Mouse (Mus musculus) adrenal gland, postnatal 10 days (tissue): ENCODE measurements around the gene Tmem62. TPM values are rescaled to one million over a fixed set of nuclear protein-coding genes. Genes with fewer than 3 reads are reported as not detected.
"Not testable (repeated sequence)": the region's sequence is repeated elsewhere in the genome, so short reads cannot be mapped to it uniquely, and the experiment has no call there.

Experiments used
- DNase-seq: peaks from one replicate; pipeline ENCODE4 v3.0.0; 2021; ENCODE audit warnings: mixed read lengths
- long read RNA-seq, 2 experiments: library from polyadenylated mRNA; stranded (forward); transcript quantifications; one replicate each; pipeline ENCODE4 v2.0.0; 2021
- total RNA-seq, 2 experiments: library from RNA; stranded (reverse); gene quantifications; 2 replicates each; pipeline ENCODE4 v1.2.3; 2021

The Tmem62 gene
- 1 to 10 TPM; 5.0 to 8.5 TPM for total RNA-seq
- long read RNA-seq, experiment 1, transcript Tmem62-201 (14 exons, 2,921 nt): major isoform, 7 of 10 reads
- long read RNA-seq, experiment 1, partial matches to known transcripts: 1 of 10 reads
- long read RNA-seq, experiment 1, other reads (novel, unspliced or antisense): 2 of 10 reads
- long read RNA-seq, experiment 2, transcript Tmem62-201 (14 exons, 2,921 nt): major isoform, 6 of 10 reads
- long read RNA-seq, experiment 2, partial matches to known transcripts: 0 of 10 reads
- long read RNA-seq, experiment 2, other reads (novel, unspliced or antisense): 3 of 10 reads

DNA sequence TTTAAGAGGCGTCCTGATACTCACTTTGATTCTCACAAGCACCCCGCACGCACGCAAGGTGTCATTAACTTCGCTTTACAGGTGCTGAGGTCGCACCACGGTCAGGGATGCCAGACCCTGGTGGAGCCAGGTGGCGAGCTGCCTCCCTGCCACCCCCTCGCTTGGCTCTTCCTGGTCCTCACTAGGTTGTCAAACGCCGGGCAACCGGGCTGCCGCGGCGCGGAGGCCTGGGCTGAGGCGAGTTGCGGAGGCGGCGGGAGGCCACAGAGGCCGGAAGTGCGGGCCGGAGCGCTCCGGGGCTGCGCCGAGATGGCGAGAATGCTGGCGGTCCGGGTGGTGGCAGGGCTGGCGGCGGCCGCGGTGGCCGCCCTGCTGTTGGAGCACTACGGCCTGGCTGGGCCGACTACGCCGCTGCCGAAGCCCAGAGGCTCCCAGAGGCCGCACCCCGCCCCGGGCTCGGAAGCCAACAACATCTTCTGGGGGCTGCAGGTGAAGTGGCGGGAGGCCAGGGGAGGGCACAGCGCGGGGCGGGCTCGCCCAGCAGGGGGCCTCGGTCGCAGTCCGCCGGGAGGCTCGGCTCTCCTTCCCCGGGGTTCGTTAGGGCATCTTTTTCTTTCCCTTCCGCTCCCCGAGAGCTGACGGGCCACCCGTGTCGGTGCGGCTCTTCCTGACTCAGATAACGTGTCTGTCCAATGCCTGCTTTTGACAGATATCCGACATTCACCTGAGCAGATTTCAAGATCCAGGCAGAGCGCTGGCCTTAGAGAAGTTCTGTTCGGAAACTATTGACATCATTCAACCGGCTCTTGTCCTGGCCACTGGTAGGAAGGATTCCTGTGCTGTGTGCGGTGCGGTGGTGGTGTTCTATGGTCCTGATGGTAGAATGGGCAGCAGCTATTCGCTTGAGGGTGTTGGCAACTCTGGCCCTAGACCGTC lies at the start of gene Tmem62:
Gene Tmem62 (plus strand): TSS at position 28 of the 936 bp plus-strand sequence.
- peak; percentile 80 for DNase-seq

DNA sequence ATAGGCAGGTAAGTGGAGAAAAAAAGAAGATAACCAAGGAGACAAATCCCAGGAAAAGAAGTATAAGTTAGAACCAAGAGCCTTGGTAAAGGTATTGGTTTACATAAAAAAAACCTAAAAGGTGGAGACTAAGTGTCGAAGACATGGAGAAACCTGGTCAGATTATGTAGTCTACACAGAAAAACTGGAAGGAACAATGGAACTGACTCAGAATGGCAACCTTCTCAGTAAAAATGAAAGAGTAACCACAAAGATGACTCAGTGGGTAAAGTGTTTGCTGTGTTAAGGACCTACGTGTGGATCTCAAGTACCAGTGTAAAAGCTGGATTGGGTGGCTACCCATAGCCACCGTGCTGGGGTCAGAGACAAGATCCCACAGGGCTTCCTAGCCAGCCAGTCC lies 43.8 kb upstream of the Tmem62 start:
- DNase-seq: no peak

- DNase-seq: no peak
Measured at GRCm38 (mm10) chr2:120951208-120951607, 25.6 kb upstream of the Tmem62 start.

DNA sequence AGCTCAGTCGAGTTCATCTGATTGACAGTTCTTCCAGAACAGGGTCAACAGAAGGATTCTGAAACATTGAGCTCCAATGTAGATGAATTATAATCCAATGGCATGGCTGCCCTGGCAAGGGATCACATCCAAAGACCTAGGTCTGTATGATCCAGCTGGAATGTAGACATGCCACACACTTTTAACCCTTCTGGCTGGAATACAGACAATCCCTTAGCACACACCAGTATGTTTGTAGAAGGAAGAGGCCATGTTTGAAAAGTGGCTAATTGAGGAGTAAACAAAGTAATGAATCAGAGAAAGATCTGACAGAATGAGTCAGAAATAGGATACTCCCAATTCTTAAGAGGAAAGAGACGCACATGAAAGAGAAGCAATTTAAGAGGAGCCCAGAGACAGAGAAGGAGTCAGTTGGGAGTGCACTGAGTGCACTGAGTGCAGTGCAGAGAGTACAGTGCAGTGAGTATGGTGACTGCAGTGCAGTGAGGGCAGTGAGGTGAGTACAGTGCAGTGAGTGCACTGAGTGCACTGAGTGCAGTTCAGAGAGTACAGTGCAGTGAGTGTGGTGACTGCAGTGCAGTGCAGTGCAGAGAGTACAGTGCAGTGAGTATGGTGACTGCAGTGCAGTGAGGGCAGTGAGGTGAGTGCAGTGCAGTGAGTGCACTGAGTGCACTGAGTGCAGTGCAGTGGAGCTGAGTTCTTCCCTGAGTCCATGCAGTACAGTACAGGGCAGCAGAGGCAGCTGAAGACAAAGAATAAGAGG lies 24.5 kb upstream of the Tmem62 start:
- no peak for DNase-seq

- no peak for DNase-seq
Measured at GRCm38 (mm10) chr2:120959363-120959762, 17.5 kb upstream of the Tmem62 start.

DNA sequence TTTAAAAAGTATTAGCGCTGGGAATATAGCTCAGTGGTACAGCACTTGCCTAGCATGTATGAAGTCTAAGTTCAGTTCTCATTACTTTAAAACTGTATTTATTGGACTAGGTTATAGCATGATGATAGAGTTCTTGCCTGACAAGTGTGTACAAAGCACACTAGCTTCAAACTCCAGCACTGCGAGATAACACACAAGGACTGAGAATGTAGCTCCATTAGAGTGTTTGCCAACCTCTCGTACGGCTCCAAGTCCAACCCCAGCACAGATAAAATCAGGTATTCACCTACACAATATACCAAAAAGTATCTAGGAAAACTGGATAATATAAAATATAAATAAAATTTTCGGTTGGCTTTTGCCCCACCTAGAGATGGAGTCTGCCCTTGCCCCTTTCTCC lies 17.0 kb upstream of the Tmem62 start:
- DNase-seq: no peak

- no peak for DNase-seq
Measured at GRCm38 (mm10) chr2:120960261-120960660, 16.6 kb upstream of the Tmem62 start.

- no peak for DNase-seq
Measured at GRCm38 (mm10) chr2:120963110-120963509, 13.7 kb upstream of the Tmem62 start.

DNA sequence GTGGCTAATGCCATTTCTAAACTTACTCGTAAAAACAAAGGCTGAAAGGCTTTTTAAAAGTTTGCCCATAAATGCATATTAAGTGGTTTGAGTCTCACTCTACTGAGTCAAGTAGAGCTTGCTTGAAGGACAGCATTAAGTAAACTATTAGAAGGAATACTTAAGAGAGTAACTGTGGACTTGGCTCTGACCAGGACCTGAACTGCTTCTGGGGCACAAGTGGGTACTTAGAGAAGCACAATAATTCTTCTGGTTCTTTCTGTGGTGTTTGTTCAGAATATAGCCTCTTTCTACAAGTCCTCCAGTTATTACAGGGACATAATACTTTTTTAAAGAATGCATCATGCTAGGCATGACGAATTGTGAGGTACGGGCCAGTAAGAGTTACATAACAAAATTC lies 11.3 kb upstream of the Tmem62 start:
- no peak for DNase-seq

DNA sequence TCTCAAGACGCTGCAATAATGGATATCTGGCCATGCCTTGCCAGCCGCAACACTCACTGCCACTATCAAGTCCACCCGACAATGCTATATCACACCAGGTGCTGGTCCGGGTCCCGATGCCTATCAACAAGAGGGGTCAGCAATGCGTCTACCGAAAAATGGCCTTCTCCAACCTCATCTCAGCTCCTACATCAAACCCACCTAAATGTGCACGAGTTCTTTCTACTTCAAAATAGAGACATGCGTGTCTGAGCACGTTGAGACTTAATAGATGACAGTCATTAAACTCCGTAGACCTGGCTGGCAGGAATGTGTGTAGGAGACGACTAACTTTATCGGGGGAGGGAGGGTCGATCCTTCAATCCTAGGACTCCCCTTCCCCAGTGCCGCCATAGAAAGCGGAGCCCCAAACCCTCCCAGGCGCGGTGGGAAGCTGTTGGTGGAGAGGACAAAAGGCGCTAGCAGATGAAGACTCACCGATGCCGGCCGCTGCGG lies 6.7 kb upstream of the Tmem62 start:
- DNase-seq: peak; percentile 23

GRCm38 (mm10) chr2:120970559-120971080 lies 6.2 kb upstream of the Tmem62 start, which contains the start of gene Ubr1:
Gene Ubr1 (minus strand): TSS chr2:120970715.
- peak; percentile 90 for DNase-seq

DNA sequence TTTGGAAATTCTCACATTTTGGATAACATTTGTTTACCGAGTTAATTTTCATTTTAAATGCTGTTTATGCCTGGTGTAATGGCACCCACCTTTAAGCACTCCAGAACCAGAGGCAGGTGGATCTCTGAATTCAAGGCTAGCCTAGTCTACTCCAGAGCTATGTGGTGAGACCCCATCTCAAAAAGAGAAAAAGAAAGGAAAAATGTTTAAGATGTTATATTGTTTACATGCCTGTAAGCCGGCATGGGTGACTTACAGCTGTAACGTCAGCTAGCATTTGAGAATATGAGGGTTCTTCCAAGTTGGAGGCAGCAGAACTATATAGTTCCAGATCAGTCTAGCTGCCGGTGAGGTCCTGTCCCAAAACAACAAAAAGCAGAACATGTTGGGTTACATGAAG lies 5.1 kb upstream of the Tmem62 start:
- DNase-seq: no peak

GRCm38 (mm10) chr2:120972257-120972656 lies 4.6 kb upstream of the Tmem62 start:
- DNase-seq: not testable (repeated sequence)

DNA sequence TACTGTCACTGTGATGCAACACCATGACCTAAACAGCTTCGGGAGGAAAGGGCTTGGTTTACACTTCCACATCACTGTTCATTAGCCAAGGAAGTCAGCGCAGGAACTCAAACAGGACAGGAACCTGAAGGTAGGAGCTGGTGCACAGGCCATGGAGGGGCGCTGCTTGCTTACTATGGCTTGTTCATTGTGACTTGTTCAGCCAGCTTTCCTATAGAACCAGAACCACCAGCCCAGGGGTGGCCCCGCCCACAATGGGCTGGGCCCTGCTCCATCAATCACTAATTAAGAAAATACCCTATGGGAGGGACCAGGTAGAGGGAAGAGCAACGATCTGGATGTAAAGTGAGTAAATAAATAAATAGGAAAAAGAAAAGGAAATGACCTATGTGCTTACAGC lies 3.9 kb upstream of the Tmem62 start:
- peak; percentile 16 for DNase-seq

GRCm38 (mm10) chr2:120976308-120976707 lies 509 bp upstream of the Tmem62 start:
- no peak for DNase-seq

GRCm38 (mm10) chr2:120977926-120978692 lies 1.3 kb downstream of the Tmem62 start:
- no peak for DNase-seq

DNA sequence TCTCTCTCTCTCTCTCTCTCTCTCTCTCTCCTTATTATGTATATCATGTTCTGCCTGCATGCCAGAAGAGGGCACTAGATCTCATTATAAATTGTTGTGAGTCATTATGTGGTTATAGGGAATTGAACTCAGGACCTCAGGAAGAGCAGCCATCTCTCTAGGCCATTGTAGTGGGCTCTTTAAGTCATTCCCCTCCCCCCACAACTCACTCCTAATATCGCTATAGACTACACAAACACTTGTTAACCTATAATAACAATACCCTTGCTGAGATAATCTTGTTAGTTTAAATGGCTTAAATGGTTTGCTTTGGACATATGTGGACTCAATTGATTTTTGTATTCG lies 1.8 kb downstream of the Tmem62 start:
- DNase-seq: no peak

GRCm38 (mm10) chr2:120979819-120980218 lies 3.0 kb downstream of the Tmem62 start:
- no peak for DNase-seq

GRCm38 (mm10) chr2:120980861-120981260 lies 4.0 kb downstream of the Tmem62 start:
- DNase-seq: no peak

- no peak for DNase-seq
Measured at GRCm38 (mm10) chr2:120983611-120984010, 6.8 kb downstream of the Tmem62 start.

GRCm38 (mm10) chr2:120985241-120985640 lies 8.4 kb downstream of the Tmem62 start:
- DNase-seq: no peak
